ENCODE assay signal across 8 mouse cellular contexts in the genomic region with DNA sequence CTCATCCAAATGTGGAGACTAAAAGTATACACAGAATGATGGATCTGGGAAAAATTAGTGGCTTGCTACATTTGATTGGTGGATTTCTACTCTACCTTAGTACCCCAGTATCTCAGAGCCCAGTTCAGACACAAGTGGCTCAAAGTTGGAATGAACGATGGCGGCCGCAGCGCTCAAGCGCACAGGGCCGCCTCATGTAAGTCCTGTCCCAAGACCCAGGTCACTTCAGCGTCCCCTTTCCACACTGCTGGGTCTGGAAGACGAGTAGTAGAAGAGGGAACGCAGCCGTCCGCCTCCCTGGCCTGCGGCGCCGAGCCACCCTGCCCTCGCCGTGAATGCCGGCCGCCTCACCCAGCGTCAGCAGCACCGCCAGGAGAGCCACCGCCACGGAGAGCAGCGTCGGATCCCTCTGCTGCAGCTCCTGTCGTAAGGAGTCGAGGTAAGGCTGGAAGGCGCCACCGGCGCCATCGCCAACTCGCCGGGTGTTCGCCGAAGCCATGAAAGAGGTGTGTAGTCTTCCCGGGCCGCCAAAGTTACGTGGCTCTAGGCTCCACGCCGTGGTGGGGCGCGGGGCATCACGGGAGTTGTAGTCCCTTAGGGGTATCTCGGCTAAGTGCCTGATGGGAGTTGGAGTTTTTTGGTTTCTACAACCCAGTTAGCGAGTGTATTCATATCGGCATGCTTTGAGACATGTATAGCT. TPM values are rescaled to one million over a fixed set of nuclear protein-coding genes. Genes with fewer than 3 reads are reported as not detected.
DNase-seq lines count a peak whose midpoint lies in the region; ATAC-seq lines count a peak whose summit lies in the region.

A gene (minus strand): TSS at position 577 of the 700 bp plus-strand sequence.

- ATAC-seq in intestine, embryonic 14.5 days (replicated peaks; ENCODE audit: low FRiP score, low TSS enrichment, low read depth), result peak; percentile 96

- H3K4me3 ChIP-seq in intestine, embryonic 14.5 days (ENCODE audit: low read depth, low read length), result peak within 1 kb of the TSS; percentile 93

- peaks cover 4% of the 10 kb centered on the region; the same call in 1 of the 2 replicates for H3K4me1 ChIP-seq in intestine, embryonic 14.5 days (replicated peaks; ENCODE audit: control insufficient read depth, insufficient read depth, low read length)

- peaks cover 32% of the 10 kb centered on the region for H3K36me3 ChIP-seq in intestine, embryonic 14.5 days (ENCODE audit: control insufficient read depth, insufficient read depth, low read length)

- WGBS in intestine, embryonic 14.5 days, result under 1% methylated on average over 45 of the region's 45 CpGs

- no peaks in the 10 kb centered on the region for H3K9me3 ChIP-seq in intestine, embryonic 14.5 days (ENCODE audit: control insufficient read depth, low read length)

- H3K9ac ChIP-seq in intestine, embryonic 14.5 days (ENCODE audit: low read length), result peak within 1 kb of the TSS; percentile 87

- intact Hi-C loops in left cerebral cortex, postnatal 14 days (cut with DNase I), result no loop called here

- peak within 1 kb of the TSS; percentile 82 for H3K4me2 ChIP-seq in intestine, embryonic 14.5 days (ENCODE audit: low read length)

- peak; percentile 88 to 90 for DNase-seq in adrenal gland, adult 18-20 months (ENCODE audit: low spot score in 2 of 2)
- peak; percentile 96 for DNase-seq in embryo, embryonic 11 days
- peak; percentile 86 for DNase-seq in gastrocnemius, postnatal 25 days
- DNase-seq in intestine, embryonic 14.5 days (ENCODE audit: low spot score), result peak; percentile 97
- DNase-seq in left cerebral cortex, postnatal 14 days (ENCODE audit: low spot score in 2 of 2), result peak; percentile 93 to 94
- peak; percentile 90 for DNase-seq in mesoderm, embryonic 11.5 days (ENCODE audit: low read depth, low spot score)
- peak; percentile 91 to 94 for DNase-seq in right cerebral cortex, postnatal 36 days (ENCODE audit: low spot score in 2 of 2)
- DNase-seq in yolk sac, embryonic 10.5 days (ENCODE audit: low spot score), result peak; percentile 92

- H3K27ac ChIP-seq in intestine, embryonic 14.5 days (ENCODE audit: low read depth), result peak within 1 kb of the TSS; percentile 73

- H3K27me3 ChIP-seq in intestine, embryonic 14.5 days (replicated peaks; ENCODE audit: control insufficient read depth, insufficient read depth, low read length), result no peaks in the 10 kb centered on the region

RNA-seq across cellular contexts. Expression of the gene that starts here (rescaled TPM):
- total RNA-seq in adrenal gland, adult 18-20 months (2021), result 10 to 100 TPM; 34.3 to 50.9 TPM
- 10 to 100 TPM; 16.6 TPM for total RNA-seq in gastrocnemius, postnatal 25 days (2021)
- 58.6 and 59.5 TPM in 2 replicates for polyA plus RNA-seq in intestine, embryonic 14.5 days (2014; fragmentation: Nextera tagmentation; extraction: Ambion mirVana)
- total RNA-seq in left cerebral cortex, postnatal 14 days (2021), result 10 to 100 TPM; 18.1 to 18.5 TPM

Comparison
In these comparisons a context has a peak if more than half of its experiments do, and no peak if none do; other contexts are left out.
1. Peak in every context shown above with its lines: DNase-seq, ATAC-seq, H3K4me3 ChIP-seq and H3K27ac ChIP-seq.